ENCODE assay signal across 23 mouse cellular contexts in the genomic region with DNA sequence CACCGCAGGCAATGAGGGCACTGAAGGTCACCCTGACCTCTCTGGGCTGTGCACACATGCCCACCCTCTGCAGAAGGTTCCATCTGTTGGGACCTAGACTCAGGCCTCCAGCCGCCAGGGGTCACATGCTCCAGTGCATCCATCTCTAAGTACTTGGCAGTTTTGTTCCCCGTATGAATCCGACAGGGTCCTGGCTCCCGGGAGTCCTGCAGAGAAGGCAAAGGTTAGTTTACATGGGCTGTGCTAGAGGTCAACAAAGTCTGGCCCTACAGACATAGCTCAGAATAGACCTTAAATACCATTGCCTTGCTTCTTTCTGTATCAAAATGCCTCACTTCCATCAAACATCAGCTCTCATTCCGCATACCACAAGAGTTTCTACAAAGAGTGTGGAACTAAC. TPM values are rescaled to one million over a fixed set of nuclear protein-coding genes. Genes with fewer than 3 reads are reported as not detected.
DNase-seq lines count a peak whose midpoint lies in the region; ATAC-seq and TF ChIP-seq lines count a peak whose summit lies in the region.
"Had no signal": no experiment of that assay in that cellular context is flagged by ENCODE, and none has a peak within 500 bp of the region (broad histone marks: within the 10 kb centered on the region; RNA-seq: fewer than 3 reads in every experiment).

No protein-coding gene starts in this region.

- no peak overlapping the region for H3K27ac ChIP-seq in heart, embryonic 10.5 days
- no peak overlapping the region for H3K27ac ChIP-seq in liver, adult 2 months (replicated peaks; ENCODE audit: insufficient read depth, low read depth, low read length)
- H3K27ac ChIP-seq in liver, embryonic 11.5 days (ENCODE audit: low read depth, low read length): no peak overlapping the region
- no peak overlapping the region for H3K27ac ChIP-seq in liver, embryonic 14.5 days
- H3K27ac ChIP-seq: forebrain, embryonic 12.5 days; heart, embryonic 15.5 days; limb, embryonic 10.5 days; midbrain, embryonic 13.5 days had no signal

- no peak overlapping the region for H3K9ac ChIP-seq in liver, adult 2 months (ENCODE audit: low read depth, low read length)
- no peak overlapping the region for H3K9ac ChIP-seq in liver, embryonic 11.5 days (ENCODE audit: low read depth, low read length)
- H3K9ac ChIP-seq in liver, embryonic 14.5 days (replicated peaks): no peak overlapping the region
- H3K9ac ChIP-seq: forebrain, embryonic 12.5 days; heart, embryonic 15.5 days; midbrain, embryonic 13.5 days had no signal

- WGBS in heart, embryonic 10.5 days: 79% methylated on average over 6 of the region's 6 CpGs
- 38% methylated on average over 6 of the region's 6 CpGs for WGBS in liver, adult 2 months
- 72% methylated on average over 6 of the region's 6 CpGs for WGBS in liver, embryonic 11.5 days
- 84% methylated on average over 6 of the region's 6 CpGs for WGBS in liver, embryonic 14.5 days (ENCODE audit: insufficient replicate concordance)

- ATAC-seq in liver, embryonic 11.5 days (replicated peaks; ENCODE audit: low FRiP score): no peak
- ATAC-seq in liver, embryonic 14.5 days (ENCODE audit: insufficient read depth): peak; percentile 26; the same call in 1 of the 2 replicates
- no peak for ATAC-seq in erythroid progenitor cell, adult 5-6 weeks (replicated peaks; ENCODE audit: low FRiP score, poor library complexity, severe bottlenecking)
- ATAC-seq: CD4-positive, CD25-positive, alpha-beta regulatory T cell, adult 4 months; midbrain, embryonic 13.5 days had no signal

- peaks cover 6% of the 10 kb centered on the region; the same call in 1 of the 2 replicates for H3K4me1 ChIP-seq in heart, embryonic 10.5 days
- H3K4me1 ChIP-seq in liver, adult 2 months (ENCODE audit: control insufficient read depth, insufficient read depth, low read length): peaks cover 4% of the 10 kb centered on the region; the same call in 1 of the 2 replicates
- 0 out of 2 replicates have a peak, but pooled peaks cover 3% of the 10 kb centered on the region for H3K4me1 ChIP-seq in liver, embryonic 11.5 days (replicated peaks; ENCODE audit: control insufficient read depth, insufficient read depth, low read length)
- peaks cover 0 to 4% of the 10 kb centered on the region in 2 experiments; a peak in 3 of 4 replicates for H3K4me1 ChIP-seq in liver, embryonic 14.5 days (replicated peaks; ENCODE audit: control insufficient read depth in 2 of 2, insufficient read depth in 2 of 2, low read length in 1 of 2)
- H3K4me1 ChIP-seq: forebrain, embryonic 12.5 days; heart, embryonic 15.5 days; limb, embryonic 10.5 days; midbrain, embryonic 13.5 days had no signal

- TF ChIP-seq POLR2A in liver, adult 2 months (IDR thresholded peaks at IDR 0.05; ENCODE audit: extremely low read depth, insufficient read depth, low read length): no peak

- no peaks in the 10 kb centered on the region for H3K79me2 ChIP-seq in liver, adult 2 months (ENCODE audit: control insufficient read depth, insufficient read depth, low read length)

- no peak overlapping the region for H3K4me3 ChIP-seq in heart, embryonic 10.5 days
- H3K4me3 ChIP-seq in liver, adult 2 months (ENCODE audit: insufficient read depth, low read depth, low read length): no peak overlapping the region
- H3K4me3 ChIP-seq in liver, embryonic 11.5 days (ENCODE audit: low read depth, low read length): no peak overlapping the region
- no peak overlapping the region for H3K4me3 ChIP-seq in liver, embryonic 14.5 days (ENCODE audit: insufficient read depth in 1 of 2, low read depth in 2 of 2, low read length in 2 of 2)
- H3K4me3 ChIP-seq: forebrain, embryonic 12.5 days; heart, embryonic 15.5 days; limb, embryonic 10.5 days; midbrain, embryonic 13.5 days had no signal

- TF ChIP-seq CTCF in liver, adult 2 months (IDR thresholded peaks at IDR 0.05; ENCODE audit: low read depth, low read length): no peak
- no peak for TF ChIP-seq CTCF in liver, embryonic 14.5 days (IDR thresholded peaks at IDR 0.05; ENCODE audit: low read depth)

- no peak for TF ChIP-seq EP300 in liver, embryonic 14.5 days (IDR thresholded peaks at IDR 0.05; ENCODE audit: low read depth)

- peaks cover 12% of the 10 kb centered on the region; the same call in 1 of the 2 replicates for H3K36me3 ChIP-seq in heart, embryonic 10.5 days
- H3K36me3 ChIP-seq in liver, adult 2 months (ENCODE audit: control insufficient read depth, insufficient read depth, low read length): peaks cover 2% of the 10 kb centered on the region; the same call in 1 of the 2 replicates
- no peaks in the 10 kb centered on the region for H3K36me3 ChIP-seq in liver, embryonic 11.5 days (ENCODE audit: control insufficient read depth, insufficient read depth, low read length)
- H3K36me3 ChIP-seq in liver, embryonic 14.5 days (replicated peaks; ENCODE audit: control insufficient read depth, insufficient read depth, low read depth): no peaks in the 10 kb centered on the region
- H3K36me3 ChIP-seq: forebrain, embryonic 12.5 days; limb, embryonic 10.5 days had no signal

- DNase-seq in heart, adult 11 months: peak; percentile 82
- DNase-seq in heart, embryonic 10.5 days (ENCODE audit: low spot score): no peak
- peak; percentile 52 for DNase-seq in liver, adult 2 months (ENCODE audit: extremely low read depth, low read depth, low spot score)
- no peak for DNase-seq in liver, embryonic 11.5 days (ENCODE audit: low spot score)
- no peak for DNase-seq in liver, embryonic 14.5 days (ENCODE audit: low read depth in 3 of 3, low spot score in 3 of 3)
- peak; percentile 46 for DNase-seq in yolk sac, embryonic 10.5 days (ENCODE audit: low spot score)
- DNase-seq: cerebellum, adult 11 months; cerebellum, adult 9-11 months; gastrocnemius, postnatal 36 days; heart, postnatal 36 days; kidney, adult 18-20 months; kidney, postnatal 14 days; lung, adult 18-20 months; lung, postnatal 14 days; right cerebral cortex, postnatal 14 days; spleen, adult 18-20 months; thymus, postnatal 36 days had no signal

- H3K9me3 ChIP-seq in heart, embryonic 10.5 days: no peaks in the 10 kb centered on the region
- H3K9me3 ChIP-seq in liver, embryonic 11.5 days (ENCODE audit: control insufficient read depth, low read length): no peaks in the 10 kb centered on the region
- no peaks in the 10 kb centered on the region for H3K9me3 ChIP-seq in liver, embryonic 14.5 days (ENCODE audit: control insufficient read depth, low read length)
- H3K9me3 ChIP-seq: forebrain, embryonic 12.5 days; heart, embryonic 15.5 days; limb, embryonic 10.5 days; midbrain, embryonic 13.5 days had no signal

- no peak overlapping the region for H3K4me2 ChIP-seq in liver, embryonic 11.5 days
- H3K4me2 ChIP-seq in liver, embryonic 14.5 days (ENCODE audit: low read depth): no peak overlapping the region
- H3K4me2 ChIP-seq: forebrain, embryonic 12.5 days; heart, embryonic 15.5 days; midbrain, embryonic 13.5 days had no signal

- H3K27me3 ChIP-seq in heart, embryonic 10.5 days (ENCODE audit: insufficient read depth, poor library complexity, severe bottlenecking): no peaks in the 10 kb centered on the region
- no peaks in the 10 kb centered on the region for H3K27me3 ChIP-seq in liver, adult 2 months (ENCODE audit: control insufficient read depth, insufficient read depth, low read length)
- no peaks in the 10 kb centered on the region for H3K27me3 ChIP-seq in liver, embryonic 11.5 days (replicated peaks; ENCODE audit: control insufficient read depth, insufficient read depth, low read length)
- no peaks in the 10 kb centered on the region for H3K27me3 ChIP-seq in liver, embryonic 14.5 days (ENCODE audit: control insufficient read depth, insufficient read depth, low read length)
- H3K27me3 ChIP-seq: forebrain, embryonic 12.5 days; heart, embryonic 15.5 days; midbrain, embryonic 13.5 days had no signal

RNA-seq across cellular contexts. Expression of gene Tnip2, which starts 17.0 kb away (rescaled TPM):
- polyA plus RNA-seq in heart, embryonic 10.5 days (2016; fragmentation: Nextera tagmentation; extraction: Ambion mirVana): 9.9 and 14.6 TPM in 2 replicates
- 6.2 and 7.7 TPM in 2 replicates for total RNA-seq in liver, adult 2 months (2014; rRNA removed)
- polyA plus RNA-seq in liver, adult 2 months (2012; rRNA removed): 6.2 and 13.4 TPM in 2 replicates
- 12.3 and 12.8 TPM in 2 replicates for polyA plus RNA-seq in liver, embryonic 11.5 days (2014; fragmentation: Nextera tagmentation; extraction: Ambion mirVana)
- 3.0 and 5.0 TPM in 2 replicates for polyA plus RNA-seq in liver, embryonic 14.5 days (2012; rRNA removed)
- 3.2 and 4.4 TPM in 2 replicates for polyA plus RNA-seq in liver, embryonic 14.5 days (2014; fragmentation: Nextera tagmentation; extraction: Ambion mirVana)
- total RNA-seq in erythroid progenitor cell, adult 5-6 weeks (2015; ENCODE audit: low replicate concordance): 3.2 TPM in 1 of 2 replicates, not detected in the other
- 0.23 and 7.4 TPM in 2 replicates for total RNA-seq in erythroid progenitor cell, adult 5-6 weeks (2017; ENCODE audit: low replicate concordance)

RNA-seq across cellular contexts. Expression of gene Sh3bp2, which starts 28.9 kb away (rescaled TPM):
- 3.6 and 6.0 TPM in 2 replicates for polyA plus RNA-seq in heart, embryonic 10.5 days (2016; fragmentation: Nextera tagmentation; extraction: Ambion mirVana)
- total RNA-seq in liver, adult 2 months (2014; rRNA removed): 9.1 and 11.9 TPM in 2 replicates
- polyA plus RNA-seq in liver, adult 2 months (2012; rRNA removed): 16.9 and 20.5 TPM in 2 replicates
- 5.2 and 8.4 TPM in 2 replicates for polyA plus RNA-seq in liver, embryonic 11.5 days (2014; fragmentation: Nextera tagmentation; extraction: Ambion mirVana)
- 4.6 and 5.2 TPM in 2 replicates for polyA plus RNA-seq in liver, embryonic 14.5 days (2012; rRNA removed)
- polyA plus RNA-seq in liver, embryonic 14.5 days (2014; fragmentation: Nextera tagmentation; extraction: Ambion mirVana): 3.5 and 4.9 TPM in 2 replicates
- 1.7 and 4.3 TPM in 2 replicates for total RNA-seq in erythroid progenitor cell, adult 5-6 weeks (2015; ENCODE audit: low replicate concordance)
- total RNA-seq in erythroid progenitor cell, adult 5-6 weeks (2017; ENCODE audit: low replicate concordance): 3.9 and 6.0 TPM in 2 replicates

Comparison
In these comparisons a context has a peak if more than half of its experiments do, and no peak if none do; other contexts are left out.
1. DNase-seq: peak in heart, adult 11 months (single experiment), liver, adult 2 months (single experiment) and yolk sac, embryonic 10.5 days (single experiment); none in heart, embryonic 10.5 days (single experiment), liver, embryonic 11.5 days (single experiment) and liver, embryonic 14.5 days (0 of 3).